Mouse (Mus musculus): ENCODE data around the gene Prss50. TPM values are rescaled to one million over a fixed set of nuclear protein-coding genes. Genes with fewer than 3 reads are reported as not detected.
"Not testable (repeated sequence)": the region's sequence is repeated elsewhere in the genome, so short reads cannot be mapped to it uniquely, and the experiment has no call there.

The Prss50 gene
- polyA plus RNA-seq (2015; fragmentation: Nextera tagmentation; extraction: Ambion mirVana), result 0.27 and 0.33 TPM in 2 replicates

- no peaks in the 10 kb centered on the region for H3K36me3 ChIP-seq (ENCODE audit: insufficient read depth, low read length)
- no peaks in the 10 kb centered on the region for H3K4me1 ChIP-seq (replicated peaks; ENCODE audit: insufficient read depth, low read length)
- peak; percentile 64 for TF ChIP-seq CTCF (IDR thresholded peaks at IDR 0.05; ENCODE audit: low read depth)
- no peak for DNase-seq (ENCODE audit: low spot score)
- no peak within 1 kb of the TSS for H3K27ac ChIP-seq
- 0 out of 2 replicates have a peak within 1 kb of the TSS, but pooled peaks have one; percentile 8 for H3K4me3 ChIP-seq (replicated peaks; ENCODE audit: low read depth, low read length)
- H3K9me3 ChIP-seq (replicated peaks; ENCODE audit: low read length), result no peaks in the 10 kb centered on the region
- no peak within 1 kb of the TSS for H3K9ac ChIP-seq (ENCODE audit: low read depth, low read length)
- H3K27me3 ChIP-seq (ENCODE audit: insufficient read depth, low read length), result no peaks in the 10 kb centered on the region
- 10% methylated on average over 47 of the region's 50 CpGs for WGBS
- H3K4me2 ChIP-seq (ENCODE audit: low read length), result peak within 1 kb of the TSS; percentile 46
- ATAC-seq (replicated peaks; ENCODE audit: low FRiP score, low read depth), result 0 out of 2 replicates have a peak, but pooled peaks have one; percentile 25
These were observed at the start of gene Prss50 for GRCm38 (mm10) chr9:110857781-110858472. Gene Prss50 (plus strand): TSS chr9:110857967.

GRCm38 (mm10) chr9:110810051-110810450 lies 47.7 kb upstream of the Prss50 start:
- no peaks in the 10 kb centered on the region for H3K9me3 ChIP-seq (replicated peaks; ENCODE audit: low read length)
- WGBS, result 78% methylated on average over 4 of the region's 4 CpGs
- no peak for DNase-seq (ENCODE audit: low spot score)
- H3K27me3 ChIP-seq (ENCODE audit: insufficient read depth, low read length), result no peaks in the 10 kb centered on the region
- no peak overlapping the region for H3K4me2 ChIP-seq (ENCODE audit: low read length)
- no peak overlapping the region for H3K4me3 ChIP-seq (replicated peaks; ENCODE audit: low read depth, low read length)
- no peak for ATAC-seq (replicated peaks; ENCODE audit: low FRiP score, low read depth)
- no peaks in the 10 kb centered on the region for H3K36me3 ChIP-seq (ENCODE audit: insufficient read depth, low read length)
- no peaks in the 10 kb centered on the region for H3K4me1 ChIP-seq (replicated peaks; ENCODE audit: insufficient read depth, low read length)
- TF ChIP-seq CTCF (IDR thresholded peaks at IDR 0.05; ENCODE audit: low read depth), result no peak
- H3K27ac ChIP-seq, result no peak overlapping the region
- no peak overlapping the region for H3K9ac ChIP-seq (ENCODE audit: low read depth, low read length)

- H3K4me1 ChIP-seq (replicated peaks; ENCODE audit: insufficient read depth, low read length), result no peaks in the 10 kb centered on the region
- DNase-seq (ENCODE audit: low spot score), result no peak
- no peaks in the 10 kb centered on the region for H3K36me3 ChIP-seq (ENCODE audit: insufficient read depth, low read length)
- no peak for TF ChIP-seq CTCF (IDR thresholded peaks at IDR 0.05; ENCODE audit: low read depth)
- no peak within 1 kb of the TSS for H3K4me3 ChIP-seq (replicated peaks; ENCODE audit: low read depth, low read length)
- no peak for ATAC-seq (replicated peaks; ENCODE audit: low FRiP score, low read depth)
- no peak within 1 kb of the TSS for H3K4me2 ChIP-seq (ENCODE audit: low read length)
- no peak within 1 kb of the TSS for H3K27ac ChIP-seq
- H3K27me3 ChIP-seq (ENCODE audit: insufficient read depth, low read length), result no peaks in the 10 kb centered on the region
- no peak within 1 kb of the TSS for H3K9ac ChIP-seq (ENCODE audit: low read depth, low read length)
- no peaks in the 10 kb centered on the region for H3K9me3 ChIP-seq (replicated peaks; ENCODE audit: low read length)
- 59% methylated on average over 17 of the region's 18 CpGs for WGBS
These were observed 44.0 kb upstream of the Prss50 start, which contains the start of gene Prss44 for GRCm38 (mm10) chr9:110813789-110814188. Gene Prss44 (plus strand): TSS chr9:110813994.

DNA sequence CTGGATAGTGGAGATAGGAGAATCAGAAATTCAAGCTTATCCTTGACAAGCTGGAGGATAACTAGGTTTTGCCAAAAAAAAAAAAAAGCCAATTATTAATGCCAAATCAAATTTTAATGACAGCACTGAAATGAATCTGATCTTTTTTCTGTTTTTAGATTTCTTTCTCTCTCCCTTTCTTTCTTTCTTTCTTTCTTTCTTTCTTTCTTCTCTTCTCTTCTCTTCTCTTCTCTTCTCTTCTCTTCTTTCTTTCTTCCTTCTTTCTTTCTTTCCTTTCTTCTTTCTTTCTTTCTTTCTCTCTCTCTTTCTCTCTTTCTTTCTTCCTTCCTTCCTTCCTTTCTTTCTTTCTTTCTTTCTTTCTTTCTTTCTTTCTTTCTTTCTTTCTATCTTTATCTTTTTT lies 37.2 kb upstream of the Prss50 start:
- ATAC-seq (replicated peaks; ENCODE audit: low FRiP score, low read depth); H3K9me3 ChIP-seq (replicated peaks; ENCODE audit: low read length); H3K4me3 ChIP-seq (replicated peaks; ENCODE audit: low read depth, low read length); H3K27ac ChIP-seq; H3K4me2 ChIP-seq (ENCODE audit: low read length); DNase-seq (ENCODE audit: low spot score); H3K27me3 ChIP-seq (ENCODE audit: insufficient read depth, low read length); H3K36me3 ChIP-seq (ENCODE audit: insufficient read depth, low read length); H3K4me1 ChIP-seq (replicated peaks; ENCODE audit: insufficient read depth, low read length); H3K9ac ChIP-seq (ENCODE audit: low read depth, low read length): not testable (repeated sequence)

DNA sequence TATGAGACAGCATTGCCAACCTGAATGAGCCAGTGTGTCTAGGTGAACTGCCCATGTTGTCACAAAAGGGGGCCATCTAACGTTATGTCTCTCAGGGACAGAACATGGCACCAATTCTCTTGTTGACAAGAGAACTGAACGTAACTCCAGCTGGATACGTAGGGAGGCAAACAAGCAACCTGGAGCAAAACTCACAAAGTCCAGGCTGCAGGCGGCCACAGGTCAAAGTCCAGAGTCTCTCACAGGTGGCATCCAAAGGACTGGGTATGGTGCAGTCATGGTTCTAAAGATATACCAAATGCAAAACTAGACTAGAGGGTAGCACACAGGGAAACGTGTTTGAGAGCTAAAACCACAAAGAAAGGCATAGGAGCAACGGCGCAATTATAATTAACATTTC lies 36.3 kb upstream of the Prss50 start:
- ATAC-seq (replicated peaks; ENCODE audit: low FRiP score, low read depth), result no peak
- Histone ChIP-seq H3K4me1 (replicated peaks; ENCODE audit: insufficient read depth, low read length) (no peaks in the 10 kb centered on the region), H3K9me3 (replicated peaks; ENCODE audit: low read length) (no peaks in the 10 kb centered on the region), H3K4me3 (replicated peaks; ENCODE audit: low read depth, low read length) (no peak overlapping the region), H3K27me3 (ENCODE audit: insufficient read depth, low read length) (no peaks in the 10 kb centered on the region), H3K36me3 (ENCODE audit: insufficient read depth, low read length) (no peaks in the 10 kb centered on the region), H3K9ac (ENCODE audit: low read depth, low read length) (no peak overlapping the region), H3K4me2 (ENCODE audit: low read length) (no peak overlapping the region), H3K27ac (no peak overlapping the region)
- no peak for DNase-seq (ENCODE audit: low spot score)
- no peak for TF ChIP-seq CTCF (IDR thresholded peaks at IDR 0.05; ENCODE audit: low read depth)
- 81% methylated on average over 7 of the region's 7 CpGs for WGBS

DNA sequence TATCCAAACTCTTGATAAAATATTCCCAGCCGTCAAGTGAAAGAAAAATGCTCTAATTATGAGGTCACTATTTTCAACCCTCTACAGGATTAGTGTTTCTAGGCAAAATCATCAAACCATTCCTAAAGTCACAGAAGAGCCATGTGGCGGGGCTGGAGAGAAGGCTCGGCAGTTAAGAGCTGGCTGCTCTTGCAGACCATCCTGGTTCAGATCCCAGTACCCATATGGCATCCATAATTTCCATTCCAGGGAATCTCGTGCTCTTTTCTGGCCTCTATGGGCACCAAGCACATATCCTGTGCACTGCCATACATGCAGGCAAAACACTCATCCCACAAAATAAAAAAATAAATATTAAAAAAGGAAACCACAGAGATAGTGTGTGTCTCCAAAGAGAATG lies 32.3 kb upstream of the Prss50 start:
- Histone ChIP-seq H3K9ac (ENCODE audit: low read depth, low read length) (no peak overlapping the region), H3K4me1 (replicated peaks; ENCODE audit: insufficient read depth, low read length) (no peaks in the 10 kb centered on the region), H3K4me2 (ENCODE audit: low read length) (no peak overlapping the region), H3K27ac (no peak overlapping the region), H3K9me3 (replicated peaks; ENCODE audit: low read length) (no peaks in the 10 kb centered on the region), H3K27me3 (ENCODE audit: insufficient read depth, low read length) (no peaks in the 10 kb centered on the region), H3K4me3 (replicated peaks; ENCODE audit: low read depth, low read length) (no peak overlapping the region), H3K36me3 (ENCODE audit: insufficient read depth, low read length) (no peaks in the 10 kb centered on the region)
- ATAC-seq (replicated peaks; ENCODE audit: low FRiP score, low read depth) (no peak), DNase-seq (ENCODE audit: low spot score) (no peak)
- 79% methylated on average over 4 of the region's 4 CpGs for WGBS
- TF ChIP-seq CTCF (IDR thresholded peaks at IDR 0.05; ENCODE audit: low read depth), result no peak

GRCm38 (mm10) chr9:110825832-110826231 lies 31.9 kb upstream of the Prss50 start:
- TF ChIP-seq CTCF (IDR thresholded peaks at IDR 0.05; ENCODE audit: low read depth), result no peak
- Histone ChIP-seq H3K4me2 (ENCODE audit: low read length) (no peak overlapping the region), H3K9ac (ENCODE audit: low read depth, low read length) (no peak overlapping the region), H3K4me1 (replicated peaks; ENCODE audit: insufficient read depth, low read length) (no peaks in the 10 kb centered on the region), H3K9me3 (replicated peaks; ENCODE audit: low read length) (no peaks in the 10 kb centered on the region), H3K4me3 (replicated peaks; ENCODE audit: low read depth, low read length) (no peak overlapping the region), H3K27ac (no peak overlapping the region), H3K36me3 (ENCODE audit: insufficient read depth, low read length) (no peaks in the 10 kb centered on the region), H3K27me3 (ENCODE audit: insufficient read depth, low read length) (no peaks in the 10 kb centered on the region)
- ATAC-seq (replicated peaks; ENCODE audit: low FRiP score, low read depth), result no peak
- WGBS, result 75% methylated on average over 7 of the region's 7 CpGs
- DNase-seq (ENCODE audit: low spot score), result no peak

Data from kidney, postnatal 0 days (tissue).